Mouse (Mus musculus): ENCODE measurements around the gene 2810021J22Rik.

DNA sequence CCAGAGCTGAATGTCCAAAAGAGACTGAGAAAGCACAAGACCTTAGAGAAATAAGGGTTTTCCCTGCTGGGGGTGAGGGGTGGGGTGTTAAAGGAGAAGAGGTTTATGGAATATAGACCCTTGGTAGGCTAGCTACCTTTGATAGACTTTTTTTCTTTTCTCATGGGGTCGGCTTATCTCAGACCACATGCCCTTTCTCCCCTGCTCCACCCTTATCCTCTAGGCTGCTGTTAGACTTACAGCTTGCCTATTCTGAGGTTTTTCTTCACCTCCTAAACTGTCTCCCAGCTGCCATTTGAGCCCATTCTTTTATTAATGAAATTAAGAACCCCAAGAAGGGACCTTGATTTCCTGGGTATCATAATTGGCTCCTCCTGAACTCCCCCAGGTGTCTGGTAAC, 46.8 kb downstream of the 2810021J22Rik start:
- no peak for TF ChIP-seq CTCF (IDR thresholded peaks at IDR 0.05; ENCODE audit: low read depth, low read length)
- no peak for TF ChIP-seq POLR2A (IDR thresholded peaks at IDR 0.05; ENCODE audit: insufficient read depth, low read length)

Data from ES-Bruce4 (cell line).